9 mouse cellular contexts compared by ENCODE assay signal in genomic region chr15:27751612-27752405, GRCm38 (mm10).
A peak's percentile ranks its signal among the peaks of the same experiment; 100 is the strongest.
DNase-seq lines count a peak whose midpoint lies in the region; ATAC-seq and TF ChIP-seq lines count a peak whose summit lies in the region.
"Had no signal": no experiment of that assay in that cellular context is flagged by ENCODE, and none has a peak within 500 bp of the region (broad histone marks: within the 10 kb centered on the region; RNA-seq: fewer than 3 reads in every experiment).

No protein-coding gene starts in this region.

- no peaks in the 10 kb centered on the region for H3K27me3 ChIP-seq in liver, embryonic 11.5 days (replicated peaks; ENCODE audit: control insufficient read depth, insufficient read depth, low read length)
- H3K27me3 ChIP-seq in forebrain, embryonic 13.5 days = no peaks in the 10 kb centered on the region
- H3K27me3 ChIP-seq in hindbrain, embryonic 13.5 days = no peaks in the 10 kb centered on the region
- no peaks in the 10 kb centered on the region for H3K27me3 ChIP-seq in midbrain, postnatal 0 days (ENCODE audit: insufficient read depth, low read length)
- H3K27me3 ChIP-seq: liver, embryonic 13.5 days had no signal

- peak; percentile 29 for DNase-seq in liver
- no peak for DNase-seq in liver, embryonic 11.5 days (ENCODE audit: low spot score)
- DNase-seq in brain, embryonic 14.5 days (ENCODE audit: low read depth) = peak; percentile 79
- DNase-seq in left cerebral cortex, postnatal 10 days (ENCODE audit: extremely low spot score in 1 of 2, low spot score in 2 of 2) = peak; percentile 44 to 72
- DNase-seq in midbrain, postnatal 0 days (ENCODE audit: low spot score) = peak; percentile 77
- peak; percentile 41 to 75 for DNase-seq in spleen, postnatal 4 days (ENCODE audit: low spot score in 2 of 2)
- DNase-seq: liver, embryonic 13.5 days had no signal

- no peak for ATAC-seq in liver, embryonic 11.5 days (replicated peaks; ENCODE audit: low FRiP score)
- peak; percentile 69 for ATAC-seq in forebrain, embryonic 13.5 days
- peak; percentile 64; the same call in 1 of the 2 replicates for ATAC-seq in hindbrain, embryonic 13.5 days (ENCODE audit: low FRiP score)
- ATAC-seq in midbrain, postnatal 0 days (ENCODE audit: low FRiP score) = peak; percentile 32; the same call in 1 of the 2 replicates

- peak; percentile 73 for TF ChIP-seq CTCF in brain, embryonic 14.5 days (IDR thresholded peaks at IDR 0.05; ENCODE audit: borderline replicate concordance, extremely low read depth, insufficient read depth, insufficient read length)
- peak; percentile 83 for TF ChIP-seq CTCF in midbrain, postnatal 0 days (IDR thresholded peaks at IDR 0.05)

- TF ChIP-seq POLR2A in brain, embryonic 14.5 days (IDR thresholded peaks at IDR 0.05; ENCODE audit: borderline replicate concordance, extremely low read depth, insufficient read depth, insufficient read length, poor library complexity, severe bottlenecking) = no peak

- H3K36me3 ChIP-seq in liver, embryonic 11.5 days (ENCODE audit: control insufficient read depth, insufficient read depth, low read length) = peaks cover 27% of the 10 kb centered on the region
- H3K36me3 ChIP-seq in forebrain, embryonic 13.5 days (ENCODE audit: poor library complexity, severe bottlenecking) = peaks cover 93% of the 10 kb centered on the region
- peaks cover 95% of the 10 kb centered on the region for H3K36me3 ChIP-seq in hindbrain, embryonic 13.5 days
- H3K36me3 ChIP-seq in midbrain, postnatal 0 days (ENCODE audit: insufficient read depth, low read length) = peaks cover 62% of the 10 kb centered on the region

- 83% methylated on average over 12 of the region's 12 CpGs for WGBS in liver, embryonic 11.5 days
- 72% methylated on average over 12 of the region's 12 CpGs for WGBS in forebrain, embryonic 13.5 days
- 81% methylated on average over 12 of the region's 12 CpGs for WGBS in hindbrain, embryonic 13.5 days
- WGBS in midbrain, postnatal 0 days = 76% methylated on average over 12 of the region's 12 CpGs

- H3K4me2 ChIP-seq in liver, embryonic 11.5 days = no peak overlapping the region
- no peak overlapping the region for H3K4me2 ChIP-seq in forebrain, embryonic 13.5 days
- H3K4me2 ChIP-seq in hindbrain, embryonic 13.5 days = no peak overlapping the region
- no peak overlapping the region for H3K4me2 ChIP-seq in midbrain, postnatal 0 days (ENCODE audit: low read depth, low read length, poor library complexity, severe bottlenecking)
- H3K4me2 ChIP-seq: liver, embryonic 13.5 days had no signal

- H3K9ac ChIP-seq in liver, embryonic 11.5 days (ENCODE audit: low read depth, low read length) = no peak overlapping the region
- no peak overlapping the region for H3K9ac ChIP-seq in forebrain, embryonic 13.5 days
- no peak overlapping the region for H3K9ac ChIP-seq in hindbrain, embryonic 13.5 days
- H3K9ac ChIP-seq in midbrain, postnatal 0 days (replicated peaks; ENCODE audit: low read length, poor library complexity, severe bottlenecking) = no peak overlapping the region
- H3K9ac ChIP-seq: liver, embryonic 13.5 days had no signal

- no peak overlapping the region for H3K4me3 ChIP-seq in liver, embryonic 11.5 days (ENCODE audit: low read depth, low read length)
- no peak overlapping the region for H3K4me3 ChIP-seq in forebrain, embryonic 13.5 days
- H3K4me3 ChIP-seq in hindbrain, embryonic 13.5 days = no peak overlapping the region
- no peak overlapping the region for H3K4me3 ChIP-seq in midbrain, postnatal 0 days (ENCODE audit: low read depth, low read length)
- H3K4me3 ChIP-seq: liver, embryonic 13.5 days had no signal

- no peak overlapping the region for H3K27ac ChIP-seq in liver, embryonic 11.5 days (ENCODE audit: low read depth, low read length)
- no peak overlapping the region for H3K27ac ChIP-seq in forebrain, embryonic 13.5 days
- no peak overlapping the region for H3K27ac ChIP-seq in hindbrain, embryonic 13.5 days
- H3K27ac ChIP-seq in midbrain, postnatal 0 days (ENCODE audit: low read depth, low read length) = no peak overlapping the region
- H3K27ac ChIP-seq: liver, embryonic 13.5 days had no signal

- intact Hi-C loops in left cerebral cortex, postnatal 10 days (cut with DNase I) = loop anchor here (5.0 kb wide), 1 partner anchor 70 kb away; no protein-coding TSS in a partner anchor

- H3K4me1 ChIP-seq in liver, embryonic 11.5 days (replicated peaks; ENCODE audit: control insufficient read depth, insufficient read depth, low read length) = no peaks in the 10 kb centered on the region
- peaks cover 18% of the 10 kb centered on the region for H3K4me1 ChIP-seq in forebrain, embryonic 13.5 days
- H3K4me1 ChIP-seq in hindbrain, embryonic 13.5 days (replicated peaks) = peaks cover 14% of the 10 kb centered on the region
- no peaks in the 10 kb centered on the region for H3K4me1 ChIP-seq in midbrain, postnatal 0 days (ENCODE audit: insufficient read depth, low read length)
- H3K4me1 ChIP-seq: liver, embryonic 13.5 days had no signal

- no peaks in the 10 kb centered on the region for H3K9me3 ChIP-seq in liver, embryonic 11.5 days (ENCODE audit: control insufficient read depth, low read length)
- no peaks in the 10 kb centered on the region for H3K9me3 ChIP-seq in forebrain, embryonic 13.5 days (replicated peaks)
- no peaks in the 10 kb centered on the region for H3K9me3 ChIP-seq in hindbrain, embryonic 13.5 days
- no peaks in the 10 kb centered on the region for H3K9me3 ChIP-seq in midbrain, postnatal 0 days (ENCODE audit: low read length)
- H3K9me3 ChIP-seq: liver, embryonic 13.5 days had no signal
